Mouse (Mus musculus) heart, adult 2 months (tissue): ENCODE results near the gene Camkk2. TPM values are rescaled to one million over a fixed set of nuclear protein-coding genes. Genes with fewer than 3 reads are reported as not detected.

Experiments used
- DNase-seq, 2 experiments: peaks; one replicate each; pipeline ENCODE4 v3.0.0; 2021
- H3K27ac ChIP-seq: fragments of 200-600 bp; 2 replicates; pipeline ENCODE4 v1.8.1; 2022
- H3K27me3 ChIP-seq: fragments of 200-500 bp; 2 replicates; pipeline ENCODE4 v1.6.1; 2012; ENCODE audit warnings: mild to moderate bottlenecking, low read length, inconsistent platforms, mixed read lengths; ENCODE audit not compliant: control insufficient read depth, insufficient read depth
- H3K36me3 ChIP-seq: fragments of 200-500 bp; 2 replicates; pipeline ENCODE4 v1.6.1; 2012; ENCODE audit warnings: low read length, inconsistent platforms; ENCODE audit not compliant: control insufficient read depth, insufficient read depth
- H3K4me1 ChIP-seq: fragments of 200-500 bp; 2 replicates; pipeline ENCODE4 v1.6.1; 2011; ENCODE audit warnings: low read length; ENCODE audit not compliant: control insufficient read depth, insufficient read depth
- H3K4me3 ChIP-seq: fragments of 200-600 bp; 2 replicates; pipeline ENCODE4 v1.8.1; 2022
- H3K79me2 ChIP-seq: fragments of 200-500 bp; replicated peaks from 2 replicates; pipeline ENCODE4 v1.6.1; 2012; ENCODE audit warnings: mild to moderate bottlenecking, inconsistent platforms, low read length, moderate library complexity, mixed read lengths; ENCODE audit not compliant: control insufficient read depth, insufficient read depth
- H3K9ac ChIP-seq: fragments of 200-500 bp; 2 replicates; pipeline ENCODE4 v1.6.1; 2012; ENCODE audit warnings: low read depth, mild to moderate bottlenecking, control low read depth, inconsistent platforms, low read length, mixed read lengths
- CTCF ChIP-seq: fragments of 200-600 bp; IDR thresholded peaks from 2 replicates; pipeline ENCODE4 v1.8.1; 2022; ENCODE audit warnings: antibody characterized with exemption, mild to moderate bottlenecking, moderate library complexity
- EP300 ChIP-seq: fragments of 200-500 bp; IDR thresholded peaks from 2 replicates; pipeline ENCODE4 v1.6.1; 2011; ENCODE audit warnings: low read depth, low read length, control low read depth; ENCODE audit not compliant: insufficient read depth
- POLR2A ChIP-seq: fragments of 200-500 bp; IDR thresholded peaks from 2 replicates; pipeline ENCODE4 v1.6.1; 2011; ENCODE audit warnings: mild to moderate bottlenecking, low read depth, low read length, control low read depth; ENCODE audit not compliant: insufficient read depth
- WGBS: fragments of 180-500 bp; shearing (Covaris S2); methylation state at CpG from one replicate; pipeline ENCODE4 v1.1.7; 2018; 5-methylcytosine and 5-hydroxymethylcytosine counted together
- intact Hi-C: fragments of 180-260 bp; cut with DNase I; formaldehyde crosslinking; loops from one replicate; pipeline ENCODE4 v1.15.1; 2025
- polyA plus RNA-seq: library from polyadenylated mRNA; depleted of rRNA; stranded (reverse); fragments of >200 nt; gene quantifications from 2 replicates; pipeline ENCODE4 v1.2.3, GENCODE M21; 2012
- total RNA-seq, 2 experiments: library from RNA; stranded (reverse); gene quantifications; 2 replicates each; pipeline ENCODE4 v1.2.3; 2021

Gene Camkk2
- total and polyA plus RNA-seq, 3 experiments, result 9.3 to 13.6 (median 10.2) TPM

DNA sequence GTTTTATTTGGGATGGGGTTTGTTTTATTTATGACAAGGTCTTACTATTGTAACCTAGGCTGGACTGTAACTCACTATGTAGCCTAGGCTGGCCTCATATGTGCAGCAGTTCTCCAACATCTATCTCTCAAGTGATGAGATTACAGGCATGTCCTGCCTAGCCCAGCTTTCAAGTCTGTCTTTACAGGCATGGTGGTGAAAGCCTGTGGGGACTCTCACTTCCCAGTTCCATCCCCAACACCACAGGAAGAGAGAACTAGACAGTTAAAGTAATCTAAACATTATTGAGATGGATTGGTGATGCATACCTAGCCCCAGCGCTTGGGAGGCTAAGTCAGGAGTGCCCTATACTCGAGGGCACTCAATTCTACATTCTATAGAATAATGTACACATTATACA is 9.5 kb upstream of the Camkk2 start:
- H3K36me3 ChIP-seq, result no peaks in the 10 kb centered on the region
- H3K4me3 ChIP-seq, result no peak overlapping the region
- H3K27me3 ChIP-seq, result no peaks in the 10 kb centered on the region
- DNase-seq, result no peak
- WGBS, result 87% methylated on average over 2 of the region's 2 CpGs
- H3K9ac ChIP-seq, result no peak overlapping the region
- H3K27ac ChIP-seq, result no peak overlapping the region
- no peak for TF ChIP-seq POLR2A
- no peak for TF ChIP-seq EP300
- no peak for TF ChIP-seq CTCF
- intact Hi-C loops, result no loop called here
- no peaks in the 10 kb centered on the region for H3K4me1 ChIP-seq
- H3K79me2 ChIP-seq, result no peaks in the 10 kb centered on the region

DNA sequence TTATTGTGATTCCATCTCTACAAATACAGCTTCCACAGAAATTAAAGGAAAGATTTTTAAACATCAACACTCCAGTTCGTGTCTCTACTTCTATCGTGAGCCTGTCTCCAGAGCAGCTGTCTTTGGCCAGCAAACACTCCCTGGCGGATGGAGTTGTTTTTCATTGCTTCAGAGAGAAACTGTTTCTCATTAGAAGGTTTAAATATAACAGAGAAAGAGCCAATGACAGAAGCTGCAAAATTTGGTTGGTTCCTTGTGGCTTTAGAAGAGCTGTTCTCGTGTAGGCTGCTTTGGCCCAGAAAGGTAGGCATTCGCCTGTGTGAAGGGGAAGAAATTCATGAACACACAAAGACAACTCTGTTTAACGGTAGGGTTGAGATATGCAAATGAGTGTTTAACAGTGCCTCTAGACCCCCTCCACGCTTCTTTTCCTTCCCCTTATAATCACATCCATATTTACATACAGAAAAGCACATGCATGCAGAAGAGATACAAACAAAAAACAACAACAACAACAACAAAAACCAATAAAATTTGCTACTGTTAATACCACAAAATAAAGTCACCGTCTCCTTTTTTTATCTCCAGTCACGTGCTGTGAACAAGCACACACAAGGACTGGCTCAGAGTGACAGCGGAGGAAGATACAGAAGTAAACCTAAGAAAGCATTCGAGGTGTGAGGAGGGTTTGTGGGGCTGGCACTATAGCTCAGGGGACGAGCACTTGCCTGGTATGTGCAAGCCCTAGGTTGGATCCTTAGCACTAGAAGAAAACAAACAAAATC is 7.0 kb upstream of the Camkk2 start:
- WGBS, result 69% methylated on average over 12 of the region's 12 CpGs
- Histone ChIP-seq H3K27ac (no peak overlapping the region), H3K79me2 (no peaks in the 10 kb centered on the region), H3K4me3 (no peak overlapping the region), H3K36me3 (no peaks in the 10 kb centered on the region), H3K9ac (no peak overlapping the region), H3K27me3 (no peaks in the 10 kb centered on the region), H3K4me1 (no peaks in the 10 kb centered on the region)
- TF ChIP-seq EP300 (no peak), CTCF (no peak), POLR2A (no peak)
- no peak for DNase-seq
- intact Hi-C loops, result no loop called here

DNA sequence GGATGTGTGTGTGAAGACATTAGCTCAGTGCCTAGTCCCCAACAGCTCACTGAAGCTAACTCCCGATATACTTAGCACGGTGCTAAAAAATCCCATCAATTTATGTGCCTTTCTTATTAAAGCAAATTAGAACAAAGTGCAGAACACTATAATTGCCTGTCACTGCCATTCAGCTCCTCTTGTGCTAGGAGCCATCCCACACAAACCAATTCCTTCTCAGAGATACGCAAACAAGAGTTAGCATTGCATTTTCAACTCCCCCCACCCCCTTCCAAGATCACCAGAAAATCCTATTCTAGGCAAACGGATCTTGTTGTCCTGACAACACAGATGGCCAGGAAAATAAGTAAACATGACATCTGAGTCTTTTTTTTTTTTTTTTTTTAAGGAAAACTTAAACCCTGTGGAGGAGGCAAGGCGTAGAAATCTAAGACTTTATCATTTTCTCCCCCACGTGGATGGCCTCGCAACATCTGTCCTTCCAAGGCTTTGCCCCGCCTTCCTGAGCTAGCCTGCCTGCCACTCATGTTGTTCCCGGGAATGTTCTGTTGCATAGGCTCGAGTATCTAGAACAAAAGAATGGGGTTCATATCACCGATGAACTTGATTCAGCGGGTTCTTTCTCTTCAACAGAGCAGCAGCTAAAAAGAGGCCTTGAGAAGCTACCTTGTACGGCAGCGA is 4.7 kb upstream of the Camkk2 start:
- no peaks in the 10 kb centered on the region for H3K4me1 ChIP-seq
- WGBS, result 56% methylated on average over 14 of the region's 14 CpGs
- intact Hi-C loops, result no loop called here

DNA sequence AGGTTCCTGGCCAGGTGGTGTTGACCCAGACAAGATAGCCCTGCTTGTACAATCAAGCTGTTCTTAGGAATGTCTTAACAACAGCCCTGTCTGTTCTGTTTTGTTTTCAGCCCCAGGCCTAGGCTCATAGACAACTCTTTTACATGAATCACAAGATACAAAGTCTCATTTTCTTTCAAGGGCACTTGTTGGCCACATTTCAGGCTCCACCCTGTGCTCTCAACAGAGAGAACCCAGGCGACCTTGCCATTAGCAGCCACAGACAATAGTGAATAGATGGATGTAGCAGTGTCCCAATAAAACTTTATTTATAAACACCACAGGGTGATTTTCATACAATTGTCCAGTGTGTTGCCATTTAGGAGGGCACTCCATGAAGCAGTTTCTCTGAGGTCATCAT is 2.9 kb upstream of the Camkk2 start:
- Histone ChIP-seq H3K9ac (no peak overlapping the region), H3K36me3 (no peaks in the 10 kb centered on the region), H3K27me3 (no peaks in the 10 kb centered on the region), H3K4me1 (no peaks in the 10 kb centered on the region; the same call in 1 of the 2 replicates), H3K27ac (no peak overlapping the region), H3K79me2 (no peaks in the 10 kb centered on the region), H3K4me3 (no peak overlapping the region)
- DNase-seq, result no peak
- TF ChIP-seq EP300, result no peak
- no peak for TF ChIP-seq CTCF
- no peak for TF ChIP-seq POLR2A
- WGBS, result 50% methylated on average over 1 of the region's 1 CpGs
- intact Hi-C loops, result no loop called here

More for the DNA sequence above, 4.7 kb upstream of the Camkk2 start:
- H3K27ac ChIP-seq, result no peak overlapping the region
- no peak overlapping the region for H3K9ac ChIP-seq
- no peak overlapping the region for H3K4me3 ChIP-seq
- TF ChIP-seq POLR2A (no peak), CTCF (no peak), EP300 (no peak)
- no peaks in the 10 kb centered on the region for H3K27me3 ChIP-seq
- no peak for DNase-seq
- H3K79me2 ChIP-seq, result no peaks in the 10 kb centered on the region
- H3K36me3 ChIP-seq, result no peaks in the 10 kb centered on the region

DNA sequence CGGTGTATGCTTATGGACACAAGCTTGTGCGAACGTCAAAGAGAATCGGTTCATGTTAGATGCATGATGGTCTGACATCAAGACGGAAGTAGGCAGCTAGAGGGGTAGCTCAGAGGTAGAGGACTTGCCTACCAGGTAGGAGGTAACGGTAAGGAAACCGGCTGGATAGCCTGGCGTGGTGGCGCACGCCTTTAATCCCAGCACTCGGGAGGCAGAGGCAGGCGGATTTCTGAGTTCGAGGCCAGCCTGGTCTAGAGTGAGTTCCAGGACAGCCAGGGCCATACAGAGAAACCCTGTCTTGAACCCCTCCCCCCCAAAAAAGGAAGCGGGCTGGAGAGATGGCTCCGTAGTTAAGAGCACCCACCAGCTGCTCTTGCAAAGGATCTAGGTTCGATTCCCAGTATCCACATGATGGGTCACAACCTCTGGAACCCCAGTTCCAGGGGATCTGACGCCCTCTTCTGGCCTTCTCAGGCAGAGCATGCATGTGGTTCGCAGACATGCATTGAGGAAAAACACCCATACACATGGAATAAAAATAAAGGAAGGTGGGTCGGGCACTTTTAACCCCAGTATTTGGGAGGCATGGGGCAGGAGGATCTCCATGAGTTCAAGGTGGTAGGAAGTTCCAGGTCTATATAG is 1.7 kb upstream of the Camkk2 start:
- Histone ChIP-seq H3K36me3 (no peaks in the 10 kb centered on the region), H3K27ac (no peak overlapping the region), H3K27me3 (no peaks in the 10 kb centered on the region), H3K9ac (no peak overlapping the region), H3K79me2 (no peaks in the 10 kb centered on the region), H3K4me1 (no peaks in the 10 kb centered on the region; the same call in 1 of the 2 replicates), H3K4me3 (no peak overlapping the region)
- no peak for TF ChIP-seq CTCF
- TF ChIP-seq EP300, result no peak
- no peak for TF ChIP-seq POLR2A
- intact Hi-C loops, result no loop called here
- no peak for DNase-seq
- WGBS, result 91% methylated on average over 19 of the region's 19 CpGs
